Mouse (Mus musculus) small intestine, adult 2 months (tissue): ENCODE results near the gene Tmem106b.

Experiments used
- CTCF ChIP-seq: fragments of 200-500 bp; IDR thresholded peaks from 2 replicates; pipeline ENCODE4 v1.5.1; 2012; ENCODE audit warnings: low read depth, mild to moderate bottlenecking, control low read depth, inconsistent platforms, low read length, moderate library complexity, mixed read lengths; ENCODE audit not compliant: insufficient replicate concordance, insufficient read length; ENCODE audit errors: extremely low read depth
- POLR2A ChIP-seq: fragments of 200-500 bp; IDR thresholded peaks from 2 replicates; pipeline ENCODE4 v1.6.1; 2012; ENCODE audit warnings: low read depth, mild to moderate bottlenecking, control low read depth, inconsistent platforms, low read length, moderate library complexity

DNA sequence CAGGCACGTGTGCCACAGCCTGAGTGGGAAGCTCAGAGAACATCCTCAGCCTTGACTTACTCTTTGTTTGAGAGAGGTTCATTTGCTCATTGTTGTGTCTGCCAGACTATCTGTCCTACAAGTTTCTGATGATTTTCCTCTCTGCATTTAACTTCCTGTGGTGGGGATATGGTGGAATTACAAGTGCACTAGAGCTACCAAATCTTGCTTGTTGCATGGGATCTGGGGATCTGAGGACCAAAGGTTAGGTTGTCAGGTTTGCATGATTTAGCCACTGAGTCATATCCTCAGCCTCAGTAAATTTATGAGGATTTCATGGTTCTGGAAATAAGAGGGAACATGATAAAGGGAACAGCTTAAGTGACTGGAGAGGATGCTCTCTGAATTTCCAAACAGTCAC is 39.1 kb downstream of the Tmem106b start:
- TF ChIP-seq POLR2A: no peak
- TF ChIP-seq CTCF: no peak
